Mouse (Mus musculus): ENCODE measurements around the gene Cxcl9.

DNA sequence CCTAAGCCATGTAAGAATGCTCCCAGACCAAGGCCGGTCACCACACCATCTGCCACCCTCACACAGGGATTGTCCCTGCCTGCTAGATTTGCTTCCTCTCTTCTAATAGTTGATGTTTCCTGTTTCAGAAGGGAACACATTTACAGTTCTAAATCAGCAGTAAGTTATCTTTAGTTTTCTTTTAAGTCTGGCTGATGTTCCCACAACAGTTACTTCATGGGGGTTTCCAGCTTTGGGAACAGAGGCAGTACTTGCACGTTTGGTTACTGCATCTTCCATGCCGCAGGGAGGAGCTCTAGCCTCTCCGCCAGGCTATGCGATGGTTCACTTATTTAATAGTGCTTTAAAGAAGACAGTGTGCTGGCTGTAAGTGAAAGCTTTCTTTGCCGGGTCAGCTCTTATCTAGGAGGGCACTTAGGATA lies 46.9 kb upstream of the Cxcl9 start:
- no peak for TF ChIP-seq POLR2A (IDR thresholded peaks at IDR 0.05; ENCODE audit: extremely low read depth, insufficient read depth, low read length)
- peak; percentile 38; the same call in 1 of the 2 replicates for TF ChIP-seq CTCF (IDR thresholded peaks at IDR 0.05; ENCODE audit: low read depth, low read length)
